Mouse (Mus musculus) lung, postnatal 0 days (tissue): Measurements from ENCODE around the gene Lpp.
A peak's percentile ranks its signal among the peaks of the same experiment; 100 is the strongest.

Source experiments
- CTCF ChIP-seq: IDR thresholded peaks from 2 replicates; pipeline ENCODE4 v1.5.1; 2016; ENCODE audit warnings: antibody characterized with exemption, mild to moderate bottlenecking
- EP300 ChIP-seq: IDR thresholded peaks from 2 replicates; pipeline ENCODE4 v1.6.1; 2016; ENCODE audit warnings: antibody characterized with exemption, mild to moderate bottlenecking, control low read depth

- TF ChIP-seq CTCF (peak; percentile 45), EP300 (no peak)
Measured at GRCm38 (mm10) chr16:24884017-24884416, 490.7 kb downstream of the Lpp start.
